Mouse (Mus musculus) A20 (cell line): Measurements from ENCODE around the gene B3galnt1.

Source experiments
- DNase-seq: peaks from one replicate; pipeline ENCODE4 v3.0.0-alpha.2; 2011; ENCODE audit warnings: low read depth, low spot score

Gene B3galnt1

GRCm38 (mm10) chr3:69598261-69599165, at the start of gene B3galnt1:
Gene B3galnt1, minus strand, starts transcription at chr3:69598960.
- DNase-seq = no peak

GRCm38 (mm10) chr3:69634521-69634920, 35.8 kb upstream of the B3galnt1 start:
- no peak for DNase-seq

GRCm38 (mm10) chr3:69633706-69634420, 35.1 kb upstream of the B3galnt1 start:
- no peak for DNase-seq

- no peak for DNase-seq
Measured at GRCm38 (mm10) chr3:69626963-69627590, 28.3 kb upstream of the B3galnt1 start.

DNA sequence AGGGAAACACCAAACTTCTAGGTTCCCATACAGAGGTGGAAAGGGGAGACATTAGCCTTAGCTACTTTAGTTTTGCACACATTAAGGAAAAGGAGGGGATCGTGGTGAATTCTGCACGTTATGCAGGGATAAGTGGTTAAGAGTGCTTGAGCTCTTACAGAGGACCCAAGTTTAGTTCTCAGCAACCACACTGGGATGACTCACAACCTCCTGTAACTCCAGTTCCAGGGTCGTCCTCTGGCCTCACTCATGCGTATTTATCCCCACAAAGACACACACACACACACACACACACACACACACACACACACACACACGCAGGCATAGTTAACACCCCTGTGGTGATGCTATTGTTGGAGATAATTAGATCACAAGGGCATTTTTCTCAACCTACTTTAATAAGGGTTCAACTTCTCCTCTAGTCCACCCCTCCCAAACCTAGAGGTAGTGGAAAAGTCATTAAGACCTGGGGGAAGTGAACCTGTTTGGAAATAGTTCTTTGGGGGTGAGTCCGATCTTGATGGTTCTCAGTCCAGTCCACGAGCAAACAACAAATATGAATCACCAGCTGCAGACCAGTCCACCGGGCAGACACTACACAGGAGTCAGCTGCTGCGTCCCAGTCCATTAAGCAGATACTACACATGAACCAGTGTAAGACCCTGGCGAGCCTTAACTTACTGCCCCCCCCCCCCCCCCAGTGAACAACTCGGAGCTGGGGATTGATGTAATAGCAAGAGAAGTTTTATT, 27.6 kb upstream of the B3galnt1 start:
- no peak for DNase-seq

DNA sequence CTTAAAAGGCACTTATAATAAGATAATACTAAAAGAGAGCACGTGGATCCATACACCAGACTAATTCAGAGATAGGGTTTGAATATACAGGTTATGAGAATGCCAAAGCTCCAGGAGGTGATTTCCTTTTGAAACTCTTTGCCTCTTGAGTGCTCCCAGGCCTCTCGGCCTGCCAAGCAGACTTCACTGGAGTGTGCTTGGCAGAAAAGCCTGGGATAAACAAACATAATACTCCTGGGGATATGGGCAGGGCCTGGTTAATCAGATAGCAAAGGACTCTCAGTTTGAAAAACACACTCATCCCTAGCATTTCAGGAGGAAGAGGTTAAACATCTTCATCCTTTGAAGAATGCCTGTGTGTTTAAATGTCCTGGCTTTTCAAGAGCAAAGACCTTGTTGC, 25.4 kb upstream of the B3galnt1 start:
- no peak for DNase-seq

DNA sequence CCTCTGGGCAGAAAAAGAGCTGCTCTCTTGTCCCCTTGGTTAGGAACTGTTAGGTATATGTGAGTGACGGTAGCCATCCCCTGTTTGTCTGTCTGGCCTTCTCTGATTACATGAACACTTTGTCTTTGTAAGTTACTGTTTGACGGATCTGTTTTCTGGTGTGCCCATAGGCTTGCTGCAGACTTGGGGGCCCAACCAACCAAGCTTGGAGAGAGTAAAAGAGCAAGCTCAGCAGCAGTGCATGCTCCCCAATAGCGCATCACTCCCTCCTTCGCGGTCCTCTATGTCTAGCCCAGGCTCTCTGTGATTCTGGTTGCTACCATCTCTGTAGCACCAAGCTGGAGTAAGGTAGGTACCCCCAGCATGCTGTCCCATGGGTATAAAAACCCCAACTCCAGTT, 9.1 kb upstream of the B3galnt1 start:
- DNase-seq = no peak

DNA sequence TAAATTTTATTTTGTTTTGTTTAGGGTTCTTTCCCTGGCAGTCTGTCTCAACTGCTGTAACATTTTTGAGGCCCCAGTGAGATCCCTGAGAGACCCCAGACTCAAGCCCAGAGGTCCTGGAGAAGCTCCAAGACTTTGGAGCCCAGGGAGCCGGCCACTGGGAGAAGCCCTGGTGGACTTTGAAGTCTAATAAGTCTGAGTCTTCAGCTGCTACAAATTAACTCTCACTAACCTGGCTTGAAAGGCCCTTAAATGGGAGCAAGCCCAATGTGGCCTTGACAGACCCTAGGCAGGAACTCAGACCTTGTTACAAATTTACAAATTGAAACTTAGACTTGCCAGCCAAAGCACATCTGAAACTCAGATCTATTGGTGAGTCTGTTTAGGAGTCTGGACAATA, 8.7 kb upstream of the B3galnt1 start:
- DNase-seq = no peak

- peak; percentile 16 for DNase-seq
Measured at GRCm38 (mm10) chr3:69606923-69607322, 8.2 kb upstream of the B3galnt1 start.

GRCm38 (mm10) chr3:69599166-69599500, 373 bp upstream of the B3galnt1 start:
- no peak for DNase-seq

DNA sequence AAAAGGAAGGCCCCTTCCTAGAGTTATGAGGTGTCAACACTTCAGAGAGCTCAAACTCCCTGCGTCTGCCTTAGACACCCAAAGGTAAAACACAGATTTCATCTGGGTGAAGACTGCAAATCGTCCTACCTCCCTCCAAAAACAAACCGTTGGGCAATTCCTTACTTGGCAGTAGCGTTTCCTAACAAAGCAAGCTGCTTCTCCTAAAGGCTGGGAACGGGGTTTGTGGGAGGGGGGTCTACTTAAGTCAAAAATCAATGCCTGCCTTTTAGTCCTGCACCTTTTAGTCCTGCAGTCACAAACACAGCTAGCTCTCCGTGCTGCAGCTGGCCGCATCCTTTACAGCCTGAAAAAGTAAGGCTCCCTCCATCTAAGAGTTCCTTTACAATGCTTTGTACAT, 944 bp downstream of the B3galnt1 start:
- DNase-seq = no peak

DNA sequence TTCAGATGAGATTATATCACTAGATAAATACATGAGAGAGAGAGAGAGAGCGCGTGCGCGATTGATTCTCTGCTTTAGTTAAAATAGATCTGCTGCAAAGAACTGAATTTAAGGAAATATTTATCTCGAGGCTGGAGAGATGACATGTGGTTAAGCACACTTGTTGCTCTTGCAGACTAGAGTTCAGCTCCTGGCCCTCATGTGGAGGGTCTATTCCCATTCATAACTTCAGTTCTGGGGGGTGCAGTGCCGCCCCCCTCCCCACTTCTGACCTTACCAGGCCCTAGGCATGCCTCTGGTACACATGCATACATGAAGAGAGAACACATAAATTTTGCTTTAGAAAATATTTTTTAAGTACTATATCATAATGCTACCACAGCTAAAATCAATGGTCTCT, 1.5 kb downstream of the B3galnt1 start:
- DNase-seq = no peak

GRCm38 (mm10) chr3:69596116-69596515, 2.6 kb downstream of the B3galnt1 start:
- DNase-seq = no peak

- no peak for DNase-seq
Measured at GRCm38 (mm10) chr3:69594071-69594470, 4.7 kb downstream of the B3galnt1 start.

GRCm38 (mm10) chr3:69593426-69593825, 5.3 kb downstream of the B3galnt1 start:
- DNase-seq = no peak

DNA sequence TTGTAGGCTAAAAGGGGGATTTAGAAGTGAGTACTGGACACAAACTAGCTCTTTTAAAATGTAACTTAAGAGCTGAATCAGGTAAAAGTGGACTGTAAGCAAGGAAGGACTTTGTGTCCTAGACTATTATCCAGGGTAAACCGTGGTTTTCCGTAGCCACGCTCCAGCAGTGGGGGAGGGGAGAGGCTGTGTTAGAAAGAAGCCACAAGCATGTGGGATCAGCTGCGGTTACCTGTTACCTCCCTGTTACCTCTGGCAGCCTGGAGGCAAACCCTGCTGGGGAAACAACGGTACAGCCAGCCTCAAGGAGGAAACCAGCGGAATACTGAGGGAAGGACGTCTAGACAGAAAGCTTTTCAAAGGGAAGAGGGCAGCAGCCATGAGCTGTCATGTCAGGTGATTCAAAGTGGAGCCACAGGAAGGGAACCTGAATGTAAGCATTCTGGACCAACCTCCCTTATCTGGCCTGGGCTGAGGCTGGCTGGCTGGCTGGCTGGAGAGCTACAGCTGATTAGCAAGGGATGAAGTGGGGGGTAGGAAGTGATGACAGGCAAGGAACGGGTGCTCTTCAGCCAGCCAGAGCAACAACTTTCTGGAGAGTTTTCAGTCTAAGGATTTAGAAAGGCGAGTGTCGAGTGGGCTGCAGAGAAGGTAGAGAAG, 10.5 kb downstream of the B3galnt1 start:
- DNase-seq = no peak

DNA sequence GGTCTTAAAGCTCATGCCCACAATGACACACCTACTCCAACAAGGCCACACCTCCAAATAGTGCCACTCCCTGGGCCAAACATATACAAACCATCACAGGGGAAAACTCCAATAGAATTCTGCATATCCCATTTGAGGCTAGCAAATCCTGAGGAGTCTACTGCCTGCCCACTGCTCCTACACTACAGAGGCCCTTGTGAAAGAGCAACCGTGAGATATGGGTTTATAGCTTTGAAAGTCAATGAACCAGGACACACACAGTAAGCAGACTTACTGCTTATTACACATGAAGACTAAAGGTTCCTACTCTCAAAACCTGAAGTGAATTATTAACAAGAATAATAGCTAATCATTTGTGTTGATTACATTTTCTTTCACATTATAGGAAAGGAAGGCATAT, 15.0 kb downstream of the B3galnt1 start:
- no peak for DNase-seq

- no peak for DNase-seq
Measured at GRCm38 (mm10) chr3:69578791-69579190, 20.0 kb downstream of the B3galnt1 start.

GRCm38 (mm10) chr3:69576715-69577114, 22.0 kb downstream of the B3galnt1 start:
- no peak for DNase-seq

- no peak for DNase-seq
Measured at GRCm38 (mm10) chr3:69575577-69575976, 23.2 kb downstream of the B3galnt1 start.

DNA sequence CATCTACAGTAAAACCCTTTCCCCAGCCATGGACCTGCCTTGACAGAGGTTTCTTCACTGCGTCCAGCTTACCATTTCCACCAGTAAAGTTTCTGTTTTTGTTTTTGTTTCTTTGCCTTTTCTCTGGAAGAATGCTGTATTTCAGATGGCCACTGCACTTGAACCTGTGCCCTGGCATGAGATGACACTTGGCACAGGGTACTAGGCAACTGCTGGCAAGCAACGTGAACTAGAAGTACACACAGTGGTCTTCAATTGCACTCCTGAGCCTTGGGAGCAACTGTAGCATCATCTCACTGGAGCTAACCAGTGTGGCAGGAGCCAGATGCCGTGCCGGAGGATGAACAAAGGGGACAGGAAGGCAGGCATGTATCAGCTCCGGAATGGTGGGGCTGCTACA, 26.2 kb downstream of the B3galnt1 start:
- no peak for DNase-seq
